Mouse (Mus musculus): Measurements from ENCODE around the gene Sbf2. TPM values are rescaled to one million over a fixed set of nuclear protein-coding genes. Genes with fewer than 3 reads are reported as not detected.
"Not testable (repeated sequence)": the region's sequence is repeated elsewhere in the genome, so short reads cannot be mapped to it uniquely, and the experiment has no call there.

The Sbf2 gene
- total and polyA plus RNA-seq, 3 experiments = 1.3 to 4.4 TPM; not detected in 1

- no peaks in the 10 kb centered on the region; a peak in 1 of 4 replicates for H3K36me3 ChIP-seq (ENCODE audit: control insufficient read depth in 1 of 2, insufficient read depth in 2 of 2, low read length in 2 of 2)
- H3K27ac ChIP-seq (ENCODE audit: control insufficient read depth, low read depth, low read length) = no peak overlapping the region
- no peaks in the 10 kb centered on the region; a peak in 1 of 4 replicates for H3K4me1 ChIP-seq (ENCODE audit: control insufficient read depth in 1 of 2, insufficient read depth in 2 of 2, low read length in 2 of 2)
- no peaks in the 10 kb centered on the region for H3K79me2 ChIP-seq (ENCODE audit: control insufficient read depth, insufficient read depth, low read length, poor library complexity)
- no peak overlapping the region for H3K9ac ChIP-seq (ENCODE audit: control insufficient read depth, low read depth, low read length, poor library complexity, severe bottlenecking)
- TF ChIP-seq TBP (IDR thresholded peaks at IDR 0.05; ENCODE audit: low read depth, low read length) = no peak
- no peak for TF ChIP-seq CTCF (IDR thresholded peaks at IDR 0.05 in 2 of 3, conservative IDR thresholded peaks at IDR 0.05 in 1 of 3; ENCODE audit: control insufficient read depth in 1 of 3, insufficient read depth in 1 of 3, low read depth in 2 of 3, low read length in 3 of 3, poor library complexity in 1 of 3, severe bottlenecking in 1 of 3)
- TF ChIP-seq NRF1 (IDR thresholded peaks at IDR 0.05; ENCODE audit: insufficient read depth, low read depth, low read length, poor library complexity, severe bottlenecking) = no peak
- TF ChIP-seq ETS1 (IDR thresholded peaks at IDR 0.05; ENCODE audit: low read depth, low read length) = no peak
- TF ChIP-seq HCFC1 (IDR thresholded peaks at IDR 0.05; ENCODE audit: low read depth, low read length) = no peak
- no peak for TF ChIP-seq KAT2A (conservative IDR thresholded peaks at IDR 0.05; ENCODE audit: low read depth, low read length)
- TF ChIP-seq USF1 (IDR thresholded peaks at IDR 0.05; ENCODE audit: low read depth, low read length) = no peak
- no peak for TF ChIP-seq GABPA (IDR thresholded peaks at IDR 0.05; ENCODE audit: low read depth, low read length)
- no peak for TF ChIP-seq RCOR1 (IDR thresholded peaks at IDR 0.05; ENCODE audit: low read depth, low read length)
- no peak overlapping the region for H3K4me3 ChIP-seq (ENCODE audit: control insufficient read depth in 1 of 2, insufficient read depth in 1 of 2, low read depth in 2 of 2, low read length in 2 of 2)
- DNase-seq (ENCODE audit: low read depth, low spot score) = no peak
- no peaks in the 10 kb centered on the region for H3K9me3 ChIP-seq (replicated peaks; ENCODE audit: insufficient read depth, low read length)
- no peaks in the 10 kb centered on the region; a peak in 2 of 4 replicates for H3K27me3 ChIP-seq (ENCODE audit: control insufficient read depth in 1 of 2, insufficient read depth in 2 of 2, low read length in 2 of 2)
Observed at GRCm38 (mm10) chr7:110597141-110597540, 17.6 kb downstream of the Sbf2 start.

- not testable (repeated sequence) for H3K4me3 ChIP-seq (ENCODE audit: control insufficient read depth in 1 of 2, insufficient read depth in 1 of 2, low read depth in 2 of 2, low read length in 2 of 2); H3K4me1 ChIP-seq (ENCODE audit: control insufficient read depth in 1 of 2, insufficient read depth in 2 of 2, low read length in 2 of 2); H3K79me2 ChIP-seq (ENCODE audit: control insufficient read depth, insufficient read depth, low read length, poor library complexity); DNase-seq (ENCODE audit: low read depth, low spot score); H3K9me3 ChIP-seq (replicated peaks; ENCODE audit: insufficient read depth, low read length); H3K27ac ChIP-seq (ENCODE audit: control insufficient read depth, low read depth, low read length); H3K9ac ChIP-seq (ENCODE audit: control insufficient read depth, low read depth, low read length, poor library complexity, severe bottlenecking); H3K36me3 ChIP-seq (ENCODE audit: control insufficient read depth in 1 of 2, insufficient read depth in 2 of 2, low read length in 2 of 2); H3K27me3 ChIP-seq (ENCODE audit: control insufficient read depth in 1 of 2, insufficient read depth in 2 of 2, low read length in 2 of 2)
Observed at GRCm38 (mm10) chr7:110593991-110594390, 20.7 kb downstream of the Sbf2 start.

GRCm38 (mm10) chr7:110587721-110588120 lies 27.0 kb downstream of the Sbf2 start:
- H3K4me3 ChIP-seq (ENCODE audit: control insufficient read depth in 1 of 2, insufficient read depth in 1 of 2, low read depth in 2 of 2, low read length in 2 of 2) = no peak overlapping the region
- H3K79me2 ChIP-seq (ENCODE audit: control insufficient read depth, insufficient read depth, low read length, poor library complexity) = no peaks in the 10 kb centered on the region
- TF ChIP-seq NELFE (IDR thresholded peaks at IDR 0.05; ENCODE audit: low read depth, low read length) = no peak
- TF ChIP-seq TCF12 (IDR thresholded peaks at IDR 0.05; ENCODE audit: low read depth, low read length) = no peak
- TF ChIP-seq BHLHE40 (IDR thresholded peaks at IDR 0.05; ENCODE audit: borderline replicate concordance, low read depth, low read length) = no peak
- TF ChIP-seq EP300 (IDR thresholded peaks at IDR 0.05; ENCODE audit: low read depth in 1 of 2, low read length in 2 of 2) = no peak
- TF ChIP-seq CTCF (IDR thresholded peaks at IDR 0.05 in 2 of 3, conservative IDR thresholded peaks at IDR 0.05 in 1 of 3; ENCODE audit: control insufficient read depth in 1 of 3, insufficient read depth in 1 of 3, low read depth in 2 of 3, low read length in 3 of 3, poor library complexity in 1 of 3, severe bottlenecking in 1 of 3) = no peak
- TF ChIP-seq MYB (IDR thresholded peaks at IDR 0.05; ENCODE audit: low read depth, low read length) = no peak
- no peak for TF ChIP-seq MYC (IDR thresholded peaks at IDR 0.05; ENCODE audit: low read depth, low read length)
- TF ChIP-seq MAX (IDR thresholded peaks at IDR 0.05; ENCODE audit: low read length) = no peak
- TF ChIP-seq HCFC1 (IDR thresholded peaks at IDR 0.05; ENCODE audit: low read depth, low read length) = no peak
- no peak for TF ChIP-seq ZKSCAN1 (IDR thresholded peaks at IDR 0.05; ENCODE audit: low read depth, low read length)
- no peak for TF ChIP-seq TAL1 (IDR thresholded peaks at IDR 0.05; ENCODE audit: low read length)
- no peak overlapping the region for H3K9ac ChIP-seq (ENCODE audit: control insufficient read depth, low read depth, low read length, poor library complexity, severe bottlenecking)
- H3K9me3 ChIP-seq (replicated peaks; ENCODE audit: insufficient read depth, low read length) = no peaks in the 10 kb centered on the region
- H3K4me1 ChIP-seq (ENCODE audit: control insufficient read depth in 1 of 2, insufficient read depth in 2 of 2, low read length in 2 of 2) = peaks cover 0 to 4% of the 10 kb centered on the region in 2 experiments; a peak in 1 of 4 replicates
- peaks cover 0 to 4% of the 10 kb centered on the region in 2 experiments; a peak in 2 of 4 replicates for H3K36me3 ChIP-seq (ENCODE audit: control insufficient read depth in 1 of 2, insufficient read depth in 2 of 2, low read length in 2 of 2)
- H3K27me3 ChIP-seq (ENCODE audit: control insufficient read depth in 1 of 2, insufficient read depth in 2 of 2, low read length in 2 of 2) = no peaks in the 10 kb centered on the region; a peak in 1 of 4 replicates
- no peak for DNase-seq (ENCODE audit: low read depth, low spot score)
- H3K27ac ChIP-seq (ENCODE audit: control insufficient read depth, low read depth, low read length) = no peak overlapping the region
